Mouse (Mus musculus): Measurements from ENCODE around the gene Safb2.
A peak's percentile ranks its signal among the peaks of the same experiment; 100 is the strongest.
"Not testable (repeated sequence)": the region's sequence is repeated elsewhere in the genome, so short reads cannot be mapped to it uniquely, and the experiment has no call there.

Gene Safb2

GRCm38 (mm10) chr17:56584257-56585130 lies at the start of gene Safb2, which contains the start of gene Safb:
Gene Safb2, minus strand, starts transcription at chr17:56584585.
Gene Safb, plus strand, starts transcription at chr17:56584825.
- peak; percentile 99 to 100 for DNase-seq (ENCODE audit: low spot score in 2 of 2)

DNA sequence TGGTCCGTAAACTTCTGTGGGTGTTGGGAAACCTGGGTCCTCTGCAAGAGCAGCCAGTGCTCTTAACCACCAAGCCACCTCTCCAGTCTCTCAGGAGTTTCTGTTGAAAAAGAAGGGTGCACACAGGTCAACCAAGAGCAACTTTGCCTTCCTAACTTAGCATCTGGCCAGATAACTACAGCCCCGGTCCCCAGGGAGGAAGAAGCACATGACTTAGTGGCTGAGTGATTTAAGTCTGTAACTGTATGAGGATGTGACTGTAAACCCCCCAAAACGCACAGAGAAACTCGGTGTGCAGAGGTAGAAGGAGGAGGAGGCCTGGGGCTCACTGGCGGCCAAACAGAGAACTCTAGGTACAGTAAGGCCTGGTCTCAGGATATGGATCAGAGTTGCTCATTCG lies 49.6 kb upstream of the Safb2 start:
- DNase-seq (ENCODE audit: low spot score in 2 of 2), result no peak

DNA sequence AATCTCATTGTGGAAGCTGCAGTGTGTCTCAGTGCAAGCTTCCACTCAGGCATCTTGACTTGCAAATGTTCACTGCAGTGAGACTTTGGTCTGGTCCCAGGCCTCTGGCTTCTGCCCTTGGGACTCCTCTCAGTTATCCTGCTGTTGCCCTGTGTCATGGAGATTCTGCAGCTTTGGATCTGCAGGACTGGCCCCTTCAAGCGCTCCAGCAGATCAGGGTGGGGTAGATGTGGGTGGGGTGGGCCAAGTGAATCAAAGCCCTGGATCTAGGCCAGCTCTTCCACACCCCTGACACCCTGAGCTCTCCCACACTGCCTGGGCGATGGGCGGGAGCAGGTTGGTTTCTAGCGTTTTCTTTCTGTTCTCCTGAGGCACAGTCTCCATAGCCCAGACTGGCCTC lies 47.4 kb upstream of the Safb2 start:
- no peak for DNase-seq (ENCODE audit: low spot score in 2 of 2)

GRCm38 (mm10) chr17:56629800-56630781 lies 45.7 kb upstream of the Safb2 start:
- not testable (repeated sequence) for DNase-seq (ENCODE audit: low spot score in 2 of 2)

DNA sequence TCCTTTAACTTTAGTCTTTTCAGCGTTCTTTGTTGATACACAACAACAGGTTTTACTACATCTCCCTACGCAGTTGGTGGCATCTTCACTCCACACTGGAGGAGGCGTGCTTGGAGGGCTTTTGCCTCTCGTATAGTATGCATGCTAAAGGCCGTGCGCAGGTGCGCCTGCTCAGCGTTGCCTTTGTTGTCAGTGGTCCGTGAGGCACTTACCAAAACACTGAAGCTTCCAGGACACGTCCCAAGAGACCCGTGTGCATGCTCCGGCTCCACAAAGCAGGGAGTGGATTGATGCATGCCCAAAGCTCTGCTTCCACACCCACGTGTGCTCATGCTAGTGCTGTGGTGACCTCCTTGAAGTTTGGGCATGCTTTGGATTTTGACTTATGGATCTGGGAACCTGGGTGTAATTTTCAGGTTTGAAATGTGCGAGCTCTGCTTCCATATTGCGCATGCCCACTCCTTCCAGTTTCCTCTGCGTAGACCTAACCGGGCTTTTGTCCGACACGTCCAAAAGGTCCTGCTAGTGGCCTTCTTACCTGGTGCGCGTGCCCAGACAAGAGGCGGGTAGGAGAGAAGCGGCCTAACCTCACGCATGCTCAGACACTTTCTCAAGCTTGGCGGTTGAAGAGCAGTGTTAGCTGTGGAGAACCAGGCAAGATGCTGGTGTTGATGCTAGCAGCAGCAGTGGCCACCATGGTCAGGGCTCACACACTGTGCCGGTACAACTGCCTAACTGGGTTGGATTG lies 43.3 kb upstream of the Safb2 start, which contains the start of gene Catsperd:
Gene Catsperd, plus strand, starts transcription at position 614 of the 748 bp plus-strand sequence.
- DNase-seq (ENCODE audit: low spot score in 2 of 2), result no peak

GRCm38 (mm10) chr17:56626754-56627470 lies 42.5 kb upstream of the Safb2 start, which contains the start of gene Lonp1:
Gene Lonp1, minus strand, starts transcription at chr17:56626887.
- peak; percentile 98 for DNase-seq (ENCODE audit: low spot score in 2 of 2)

- no peak for DNase-seq (ENCODE audit: low spot score in 2 of 2)
These were observed 41.9 kb upstream of the Safb2 start for GRCm38 (mm10) chr17:56626260-56626659.

GRCm38 (mm10) chr17:56625495-56625894 lies 41.1 kb upstream of the Safb2 start:
- DNase-seq (ENCODE audit: low spot score in 2 of 2), result no peak

DNA sequence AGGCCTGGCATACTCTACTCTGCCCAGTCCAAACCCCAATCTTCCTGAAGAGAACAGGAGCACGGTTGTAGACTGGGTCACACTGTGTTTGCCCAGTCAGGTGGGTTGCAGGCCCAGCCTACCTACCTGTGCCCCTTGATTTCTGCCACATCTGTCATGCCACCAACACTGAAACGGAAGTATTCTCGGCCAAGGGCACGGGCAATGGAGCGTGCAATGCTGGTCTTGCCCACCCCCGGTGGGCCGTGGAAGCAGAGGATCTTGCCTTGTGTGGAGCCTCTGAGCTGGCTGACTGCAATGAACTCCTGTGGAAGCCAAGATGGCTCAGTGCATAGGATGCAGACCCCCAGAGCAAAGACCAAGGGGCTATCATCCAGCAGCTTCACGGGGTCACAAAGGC lies 33.2 kb upstream of the Safb2 start:
- DNase-seq (ENCODE audit: low spot score in 2 of 2), result no peak

DNA sequence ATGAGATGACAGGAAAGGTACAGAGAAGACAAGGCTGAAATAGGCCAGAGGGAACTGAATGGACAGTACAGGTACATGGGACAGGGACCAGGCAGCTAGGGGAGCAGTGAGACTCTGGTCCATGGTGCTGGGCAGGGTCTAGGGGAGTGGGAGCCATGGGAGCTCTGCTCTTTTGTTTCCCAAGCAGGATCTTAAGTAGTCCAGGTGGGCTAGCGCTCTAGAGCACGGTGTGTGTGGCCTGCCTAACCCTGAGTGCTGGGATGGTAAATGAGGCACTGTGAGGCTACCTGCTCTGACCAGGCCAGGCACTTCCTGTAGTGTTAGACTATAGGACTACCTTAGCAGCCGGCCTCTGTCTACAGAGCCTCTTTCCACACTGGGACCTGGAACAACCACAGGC lies 32.3 kb upstream of the Safb2 start:
- no peak for DNase-seq (ENCODE audit: low spot score in 2 of 2)

DNA sequence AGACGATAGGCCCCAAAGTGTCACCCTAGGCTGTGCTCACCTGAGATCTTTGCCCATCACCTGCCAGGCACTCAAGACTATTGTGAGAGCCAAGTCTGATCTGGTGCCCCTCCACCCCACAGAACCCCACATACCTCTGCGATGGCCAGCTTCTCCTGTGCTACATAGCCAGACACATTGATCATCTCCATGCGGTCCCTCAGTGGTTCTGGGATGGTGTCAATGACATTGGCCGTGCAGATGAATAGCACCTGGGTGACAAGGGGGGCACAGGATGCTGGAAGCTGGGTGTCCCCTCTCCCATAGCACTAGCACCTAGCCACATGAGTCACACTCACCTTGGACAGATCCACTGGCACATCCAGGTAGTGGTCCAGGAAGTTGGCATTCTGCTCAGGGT lies 31.4 kb upstream of the Safb2 start:
- no peak for DNase-seq (ENCODE audit: low spot score in 2 of 2)

DNA sequence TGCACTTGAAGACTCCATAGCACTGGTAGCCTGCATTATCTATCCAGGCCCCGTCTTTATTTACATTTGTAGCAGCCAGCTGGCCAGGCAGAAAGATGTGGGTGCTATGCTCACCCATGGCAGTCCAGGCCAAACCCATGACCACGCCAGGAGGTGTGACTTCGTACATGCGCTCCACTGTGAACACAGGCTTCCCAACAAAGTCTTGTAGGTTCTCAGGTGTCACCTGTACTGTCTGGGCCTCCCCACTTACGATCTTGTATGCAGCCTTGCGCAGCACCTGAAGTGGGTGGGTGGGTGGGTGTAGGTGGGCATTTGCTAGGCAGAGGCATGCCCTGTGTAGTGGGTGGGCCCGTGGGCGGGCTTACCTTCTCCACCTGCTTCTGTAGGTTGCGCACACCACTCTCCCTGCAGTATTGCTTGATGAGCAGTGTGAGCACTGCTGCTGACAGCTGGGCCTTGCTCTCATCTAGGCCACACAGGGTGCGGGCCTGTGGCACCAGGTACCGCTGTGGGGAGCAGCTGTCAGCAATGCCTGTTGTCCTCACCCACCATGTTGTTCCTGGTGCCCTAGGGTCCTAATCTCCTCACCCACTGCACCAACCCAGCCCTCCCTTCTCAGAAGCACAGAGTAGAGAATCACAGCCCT lies 30.9 kb upstream of the Safb2 start:
- DNase-seq (ENCODE audit: low spot score in 2 of 2), result no peak

DNA sequence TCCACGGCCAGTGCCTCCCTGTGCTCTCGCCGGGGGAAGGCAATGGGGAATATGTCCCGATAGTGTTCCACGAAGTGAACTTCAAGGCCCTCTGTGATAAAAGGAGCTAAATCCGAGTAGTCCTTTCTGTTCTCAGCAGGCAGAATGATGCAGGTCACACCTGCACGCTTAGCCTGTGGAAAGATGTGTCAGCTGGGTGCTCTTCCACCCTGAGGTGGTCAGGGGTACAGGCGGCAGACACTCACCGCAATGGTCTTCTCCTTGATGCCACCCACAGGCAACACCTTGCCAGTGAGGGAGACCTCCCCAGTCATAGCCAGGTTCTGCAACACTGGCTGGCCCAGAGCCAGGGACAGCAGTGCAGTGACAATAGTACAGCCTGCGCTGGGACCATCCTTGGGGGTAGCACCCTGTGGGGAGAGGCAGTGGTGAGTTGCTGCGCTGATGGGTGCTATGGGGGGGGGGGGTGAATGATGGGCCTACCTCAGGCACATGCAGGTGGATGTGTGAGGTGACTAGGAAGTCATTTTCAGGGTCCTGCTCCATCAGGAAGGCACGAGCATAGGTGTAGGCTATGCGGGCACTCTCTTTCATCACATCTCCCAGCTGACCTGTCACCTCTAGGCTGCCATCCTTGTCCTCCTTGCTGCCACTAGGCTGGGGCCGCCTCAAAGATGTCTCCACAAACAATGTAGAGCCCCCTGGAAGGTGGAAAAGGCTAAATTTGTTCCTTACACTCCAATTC lies 30.2 kb upstream of the Safb2 start:
- peak in 1 of 2 experiments; percentile 51 for DNase-seq (ENCODE audit: low spot score in 2 of 2)

DNA sequence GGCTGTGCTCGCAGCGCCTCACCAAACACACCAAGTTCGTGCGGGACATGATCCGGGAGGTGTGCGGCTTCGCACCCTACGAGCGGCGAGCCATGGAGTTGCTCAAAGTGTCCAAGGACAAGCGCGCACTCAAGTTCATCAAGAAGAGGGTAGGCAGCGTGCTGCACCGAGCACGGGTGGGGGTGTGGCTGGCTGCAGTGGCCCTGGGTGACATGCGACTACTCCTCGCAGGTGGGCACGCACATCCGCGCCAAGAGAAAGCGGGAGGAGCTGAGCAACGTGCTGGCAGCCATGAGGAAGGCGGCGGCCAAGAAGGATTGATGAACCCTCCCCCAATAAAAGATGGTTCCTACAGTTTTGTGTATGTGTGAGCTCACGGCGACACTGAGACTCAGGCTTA lies 29.5 kb upstream of the Safb2 start:
- DNase-seq (ENCODE audit: low spot score in 2 of 2), result peak in 1 of 2 experiments; percentile 55

DNA sequence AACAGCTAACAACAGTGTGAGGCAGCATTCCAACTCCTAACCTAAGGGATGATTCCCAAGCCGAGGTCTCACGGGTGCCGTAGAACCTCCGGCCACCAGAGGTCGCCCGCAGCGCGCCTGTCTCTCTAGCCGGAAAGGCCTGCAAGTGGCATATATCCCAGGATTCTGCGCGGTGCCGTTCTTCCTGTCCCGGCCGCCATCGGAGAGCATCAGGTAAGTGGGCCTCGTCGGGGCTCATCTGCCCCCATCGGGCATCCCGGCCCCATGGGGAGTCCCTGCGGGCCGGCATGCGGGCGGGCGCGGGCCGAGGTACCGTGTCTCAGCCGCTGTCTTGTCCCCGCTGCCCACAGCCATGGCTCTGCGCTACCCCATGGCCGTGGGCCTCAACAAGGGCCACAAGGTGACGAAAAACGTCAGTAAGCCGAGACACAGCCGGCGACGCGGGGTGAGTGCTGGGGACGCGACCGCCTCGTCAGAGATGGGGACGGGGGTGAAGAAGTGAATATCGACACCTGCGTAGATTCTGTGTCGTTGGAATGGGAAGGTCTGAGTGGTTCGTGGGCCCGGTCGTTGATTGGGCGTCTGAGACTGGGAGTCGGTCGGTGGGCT lies 29.0 kb upstream of the Safb2 start, which contains the start of gene Rpl36:
Gene Rpl36, plus strand, starts transcription at position 181 of the 609 bp plus-strand sequence.
- peak; percentile 97 to 98 for DNase-seq (ENCODE audit: low spot score in 2 of 2)

DNA sequence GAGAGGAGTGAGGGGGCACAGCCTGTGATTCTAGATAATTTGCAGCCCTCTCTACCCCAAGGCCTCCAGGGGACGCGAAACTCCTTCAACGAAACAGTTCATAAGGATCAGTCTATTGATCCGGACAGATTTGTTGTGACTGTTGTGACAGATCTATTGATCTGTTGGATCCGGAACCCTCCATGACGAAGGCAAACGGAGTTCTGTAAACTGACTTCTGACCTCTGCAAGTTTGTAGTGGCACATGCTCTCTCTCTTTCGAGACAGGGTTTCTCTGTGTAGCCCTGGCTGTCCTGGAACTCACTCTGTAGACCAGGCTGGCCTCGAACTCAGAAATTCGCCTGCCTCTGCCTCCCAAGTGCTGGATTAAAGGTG lies 28.2 kb upstream of the Safb2 start:
- DNase-seq (ENCODE audit: low spot score in 2 of 2), result not testable (repeated sequence)

GRCm38 (mm10) chr17:56611861-56612564 lies 27.6 kb upstream of the Safb2 start:
- peak in 1 of 2 experiments; percentile 47 for DNase-seq (ENCODE audit: low spot score in 2 of 2)

GRCm38 (mm10) chr17:56611323-56611722 lies 26.9 kb upstream of the Safb2 start:
- DNase-seq (ENCODE audit: low spot score in 2 of 2), result no peak
